Mouse (Mus musculus) kidney, postnatal 0 days (tissue): ENCODE data around the gene Gm27235. TPM values are rescaled to one million over a fixed set of nuclear protein-coding genes. Genes with fewer than 3 reads are reported as not detected.
"Not testable (repeated sequence)": the region's sequence is repeated elsewhere in the genome, so short reads cannot be mapped to it uniquely, and the experiment has no call there.

Experiments used
- ATAC-seq: fragments of 200-750 bp; cut with Nextera tagmentation; replicated peaks from 2 replicates; pipeline ENCODE4 v1.8.0; 2017; ENCODE audit warnings: low read depth, moderate number of reproducible peaks, moderate TSS enrichment, moderate library complexity; ENCODE audit not compliant: low FRiP score
- DNase-seq: peaks from one replicate; pipeline ENCODE4 v3.0.0-alpha.2; 2016; ENCODE audit warnings: low spot score
- H3K27ac ChIP-seq: fragments of 300-500 bp; sonication (generic); 2 replicates; pipeline ENCODE4 v1.5.1; 2014; ENCODE audit warnings: mild to moderate bottlenecking
- H3K27me3 ChIP-seq: fragments of 300-500 bp; sonication (generic); 2 replicates; pipeline ENCODE4 v1.6.1; 2014; ENCODE audit warnings: low read length, mixed read lengths; ENCODE audit not compliant: insufficient read depth
- H3K36me3 ChIP-seq: fragments of 300-500 bp; sonication (generic); 2 replicates; pipeline ENCODE4 v1.6.1; 2014; ENCODE audit warnings: low read length, mixed read lengths; ENCODE audit not compliant: insufficient read depth
- H3K4me1 ChIP-seq: fragments of 300-500 bp; sonication (generic); replicated peaks from 2 replicates; pipeline ENCODE4 v1.6.1; 2014; ENCODE audit warnings: antibody characterized with exemption, low read length, mixed read lengths; ENCODE audit not compliant: insufficient read depth
- H3K4me2 ChIP-seq: fragments of 300-500 bp; sonication (generic); 2 replicates; pipeline ENCODE4 v1.6.1; 2014; ENCODE audit warnings: mild to moderate bottlenecking, low read length, moderate library complexity, mixed read lengths
- H3K4me3 ChIP-seq: fragments of 300-500 bp; sonication (generic); replicated peaks from 2 replicates; pipeline ENCODE4 v1.5.1; 2014; ENCODE audit warnings: low read depth, low read length
- H3K9ac ChIP-seq: fragments of 300-500 bp; sonication (generic); 2 replicates; pipeline ENCODE4 v1.6.1; 2014; ENCODE audit warnings: low read depth, low read length
- H3K9me3 ChIP-seq: fragments of 300-500 bp; sonication (generic); replicated peaks from 2 replicates; pipeline ENCODE4 v1.6.1; 2016; ENCODE audit warnings: low read length, inconsistent platforms, mixed read lengths
- CTCF ChIP-seq: IDR thresholded peaks from 2 replicates; pipeline ENCODE4 v1.5.1; 2016; ENCODE audit warnings: antibody characterized with exemption, low read depth, mild to moderate bottlenecking, moderate library complexity
- WGBS: fragments of 180-500 bp; shearing (Covaris S2); extraction: QIAGEN DNeasy Blood & Tissue Kit; methylation state at CpG from one replicate; pipeline ENCODE4 v1.1.7; 2014; 5-methylcytosine and 5-hydroxymethylcytosine counted together
- polyA plus RNA-seq: library from polyadenylated mRNA; unstranded; fragments of >200 nt; fragmentation: Nextera tagmentation; extraction: Ambion mirVana; gene quantifications from 2 replicates; pipeline ENCODE4 v1.2.1, GENCODE M21; 2015

Gene Gm27235
- polyA plus RNA-seq, result not detected in 2 replicates

DNA sequence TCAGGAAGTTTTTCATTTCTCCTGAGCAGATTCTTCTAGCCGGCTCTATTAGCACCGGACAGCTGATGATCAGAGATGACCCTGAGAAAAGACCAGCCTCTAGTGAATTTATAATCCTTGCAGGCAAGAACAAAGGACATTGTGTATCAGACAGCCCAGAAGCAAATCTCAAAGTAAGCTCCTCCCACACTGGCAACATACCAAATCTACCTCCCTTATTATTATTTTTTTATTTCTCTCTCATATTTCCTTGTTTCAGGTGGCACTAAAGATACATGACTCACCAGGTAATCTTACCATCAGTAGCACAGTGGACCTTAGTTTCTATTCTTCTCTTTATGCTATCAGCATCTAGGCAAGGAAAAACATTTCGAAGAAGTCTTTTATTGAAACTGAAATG is at the start of gene Gm27235, which contains the start of gene D730048I06Rik:
Gene Gm27235, minus strand, starts transcription at position 101 of the 400 bp plus-strand sequence.
Gene D730048I06Rik, minus strand, starts transcription at position 112 of the 400 bp plus-strand sequence.
- Histone ChIP-seq H3K4me2 (no peak within 1 kb of the TSS), H3K27me3 (no peaks in the 10 kb centered on the region), H3K36me3 (no peaks in the 10 kb centered on the region), H3K9ac (no peak within 1 kb of the TSS), H3K4me3 (no peak within 1 kb of the TSS), H3K27ac (no peak within 1 kb of the TSS), H3K9me3 (no peaks in the 10 kb centered on the region), H3K4me1 (no peaks in the 10 kb centered on the region)
- no peak for TF ChIP-seq CTCF
- ATAC-seq, result no peak
- WGBS, result 90% methylated on average over 3 of the region's 3 CpGs
- no peak for DNase-seq

DNA sequence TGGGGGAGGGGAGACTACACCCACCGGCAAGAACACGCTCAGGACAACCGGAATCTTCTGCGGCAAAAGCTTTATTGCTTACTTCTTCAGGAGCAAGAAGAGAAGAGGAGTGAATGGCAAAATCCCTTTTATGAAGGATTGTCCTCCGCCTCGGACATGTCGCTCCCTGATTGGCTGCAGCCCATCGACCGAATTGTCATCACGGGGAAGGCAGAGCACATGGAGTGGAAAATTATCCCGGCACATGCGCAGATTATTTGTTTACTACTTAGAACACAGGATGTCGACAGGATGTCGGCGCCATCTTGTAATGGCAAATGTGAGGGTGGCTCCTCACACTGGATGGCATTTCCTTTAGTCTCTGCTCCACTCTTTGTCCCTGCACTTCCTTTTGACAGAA is 28.0 kb upstream of the Gm27235 start:
- not testable (repeated sequence) for H3K27me3 ChIP-seq, H3K4me3 ChIP-seq, H3K9me3 ChIP-seq, H3K9ac ChIP-seq, H3K27ac ChIP-seq, ATAC-seq, H3K36me3 ChIP-seq, H3K4me2 ChIP-seq, H3K4me1 ChIP-seq, DNase-seq
- 94% methylated on average over 15 of the region's 15 CpGs for WGBS

DNA sequence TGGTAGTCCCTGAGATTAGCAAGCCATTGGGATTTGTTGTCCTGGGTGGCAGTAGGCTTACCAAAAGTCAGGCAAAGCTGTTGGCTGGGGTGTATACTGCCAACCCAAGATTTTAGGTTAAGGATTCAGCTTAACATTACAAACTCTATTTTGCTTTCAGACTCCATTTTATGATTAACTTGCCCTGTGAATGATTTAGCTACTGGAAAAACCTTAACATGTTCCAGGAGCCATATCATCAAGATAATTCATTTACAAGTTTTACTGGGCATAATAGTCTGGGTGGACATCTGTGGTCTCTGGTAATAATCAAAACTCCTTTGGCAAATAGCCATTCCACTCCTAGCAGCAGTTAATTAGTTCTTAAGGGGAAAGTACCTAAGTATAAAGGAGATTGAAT is 8.2 kb upstream of the Gm27235 start:
- TF ChIP-seq CTCF, result no peak
- no peaks in the 10 kb centered on the region for H3K4me1 ChIP-seq
- no peaks in the 10 kb centered on the region for H3K36me3 ChIP-seq
- H3K4me2 ChIP-seq, result no peak overlapping the region
- H3K9me3 ChIP-seq, result no peaks in the 10 kb centered on the region
- ATAC-seq (no peak), DNase-seq (no peak)
- H3K27me3 ChIP-seq, result no peaks in the 10 kb centered on the region
- H3K27ac ChIP-seq, result no peak overlapping the region
- no peak overlapping the region for H3K4me3 ChIP-seq
- no peak overlapping the region for H3K9ac ChIP-seq

DNA sequence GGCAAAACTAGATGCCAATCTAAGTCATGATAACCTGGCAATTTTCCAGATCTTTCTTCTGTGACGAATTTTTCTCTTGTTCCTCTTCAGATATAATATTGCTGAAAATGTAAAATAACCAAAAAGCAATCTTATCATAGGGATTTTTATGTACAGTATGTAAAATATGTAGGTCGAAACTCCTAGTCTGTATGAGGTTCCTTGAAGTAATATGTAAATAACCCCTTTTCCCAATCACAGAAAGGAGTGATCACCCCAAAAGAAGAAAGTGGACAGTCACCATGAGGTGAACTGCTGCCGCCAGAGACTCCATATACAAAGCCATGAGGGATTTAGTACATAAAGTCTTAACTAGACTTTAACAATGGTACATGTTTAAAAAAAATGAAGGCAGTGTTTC is 11.9 kb downstream of the Gm27235 start, which contains the start of gene Gm17727:
Gene Gm17727, minus strand, starts transcription at position 101 of the 400 bp plus-strand sequence.
- Histone ChIP-seq H3K36me3 (no peaks in the 10 kb centered on the region), H3K4me2 (no peak within 1 kb of the TSS), H3K9me3 (no peaks in the 10 kb centered on the region), H3K27ac (no peak within 1 kb of the TSS), H3K27me3 (no peaks in the 10 kb centered on the region), H3K9ac (no peak within 1 kb of the TSS), H3K4me3 (no peak within 1 kb of the TSS), H3K4me1 (no peaks in the 10 kb centered on the region)
- no peak for DNase-seq
- no peak for ATAC-seq
- TF ChIP-seq CTCF, result no peak
- WGBS, result 60% methylated on average over 3 of the region's 3 CpGs

DNA sequence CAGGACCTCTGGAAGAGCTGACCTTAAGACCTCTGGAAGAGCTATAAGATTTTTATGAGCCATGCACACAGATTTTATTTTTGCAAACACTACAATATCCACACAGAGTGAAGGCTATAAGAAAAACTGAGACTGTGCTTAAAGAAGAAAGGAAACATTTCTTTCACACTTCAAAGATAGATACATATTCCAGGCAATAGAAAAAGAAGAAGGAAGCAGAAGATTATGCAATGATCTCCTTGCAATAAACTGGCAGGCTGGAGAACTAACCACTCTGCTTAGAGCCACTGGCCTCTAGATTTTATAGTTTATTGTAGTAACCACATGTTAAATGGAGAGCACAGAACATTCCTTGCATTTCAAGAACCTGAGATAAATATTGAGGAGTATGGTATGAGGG is 33.1 kb downstream of the Gm27235 start:
- Histone ChIP-seq H3K9me3 (no peaks in the 10 kb centered on the region), H3K4me2 (no peak overlapping the region), H3K4me1 (no peaks in the 10 kb centered on the region), H3K4me3 (no peak overlapping the region), H3K36me3 (no peaks in the 10 kb centered on the region), H3K9ac (no peak overlapping the region), H3K27me3 (no peaks in the 10 kb centered on the region), H3K27ac (no peak overlapping the region)
- DNase-seq, result no peak
- TF ChIP-seq CTCF, result no peak
- no peak for ATAC-seq

DNA sequence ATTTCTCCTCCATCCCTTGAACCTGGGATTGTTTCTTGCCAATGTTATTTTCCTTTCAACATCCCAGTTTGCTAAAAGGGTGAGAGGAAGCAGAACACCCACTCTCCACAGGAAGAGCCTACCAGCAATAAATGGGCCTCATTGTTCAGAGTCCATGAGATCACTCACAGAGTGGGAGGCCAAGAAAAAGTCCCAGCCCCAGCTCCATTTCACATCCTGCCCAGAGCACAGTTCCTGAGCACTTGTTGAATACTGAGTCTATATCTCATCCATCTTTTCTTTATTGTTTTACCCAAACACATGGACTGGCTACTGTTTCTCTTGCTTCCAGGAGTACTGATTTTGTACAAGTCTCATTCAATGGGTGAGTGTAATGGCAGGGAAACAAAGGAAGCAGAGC is 49.2 kb downstream of the Gm27235 start, which contains the start of gene Gm17677:
Gene Gm17677, plus strand, starts transcription at position 301 of the 400 bp plus-strand sequence.
- no peaks in the 10 kb centered on the region for H3K36me3 ChIP-seq
- H3K9me3 ChIP-seq, result no peaks in the 10 kb centered on the region
- no peak within 1 kb of the TSS for H3K4me2 ChIP-seq
- H3K27me3 ChIP-seq, result no peaks in the 10 kb centered on the region
- no peaks in the 10 kb centered on the region for H3K4me1 ChIP-seq
- no peak within 1 kb of the TSS for H3K4me3 ChIP-seq
- no peak within 1 kb of the TSS for H3K9ac ChIP-seq
- DNase-seq (no peak), ATAC-seq (no peak)
- H3K27ac ChIP-seq, result no peak within 1 kb of the TSS
- no peak for TF ChIP-seq CTCF

Other genes with a start within 250 kb of the Gm27235 start
- 0.96 and 0.97 TPM in 2 replicates for gene Ddx25, start 231.6 kb downstream of the Gm27235 start, polyA plus RNA-seq
- gene Pus3, start 231.5 kb downstream of the Gm27235 start, polyA plus RNA-seq, result 20.0 and 20.2 TPM in 2 replicates
- 0.28 and 0.36 TPM in 2 replicates for gene Pate2, start 219.8 kb downstream of the Gm27235 start, polyA plus RNA-seq
- gene Hyls1, start 219.7 kb downstream of the Gm27235 start, polyA plus RNA-seq, result 7.6 and 8.1 TPM in 2 replicates
- not detected in 2 replicates for gene Pate4, start 178.2 kb downstream of the Gm27235 start, polyA plus RNA-seq
- not detected in 2 replicates for gene Pate3, start 141.9 kb downstream of the Gm27235 start, polyA plus RNA-seq
- not detected in 2 replicates for gene Pate1, start 102.7 kb downstream of the Gm27235 start, polyA plus RNA-seq
- gene Gm17677, start 49.1 kb downstream of the Gm27235 start, polyA plus RNA-seq, result not detected in 2 replicates
- gene Gm17727, start 12.0 kb downstream of the Gm27235 start, polyA plus RNA-seq, result not detected in 2 replicates
- 0.17 and 0.36 TPM in 2 replicates for gene D730048I06Rik, start within 50 bp of the Gm27235 start, polyA plus RNA-seq
- not detected in 2 replicates for gene 9230110F15Rik, start 54.0 kb upstream of the Gm27235 start, polyA plus RNA-seq
- not detected in 2 replicates for gene 9230113P08Rik, start 118.3 kb upstream of the Gm27235 start, polyA plus RNA-seq